Mouse (Mus musculus): ENCODE data around the gene Eif6. TPM values are rescaled to one million over a fixed set of nuclear protein-coding genes. Genes with fewer than 3 reads are reported as not detected.

Eif6 gene
- polyA plus RNA-seq, 1 experiment: 77.0 TPM

DNA sequence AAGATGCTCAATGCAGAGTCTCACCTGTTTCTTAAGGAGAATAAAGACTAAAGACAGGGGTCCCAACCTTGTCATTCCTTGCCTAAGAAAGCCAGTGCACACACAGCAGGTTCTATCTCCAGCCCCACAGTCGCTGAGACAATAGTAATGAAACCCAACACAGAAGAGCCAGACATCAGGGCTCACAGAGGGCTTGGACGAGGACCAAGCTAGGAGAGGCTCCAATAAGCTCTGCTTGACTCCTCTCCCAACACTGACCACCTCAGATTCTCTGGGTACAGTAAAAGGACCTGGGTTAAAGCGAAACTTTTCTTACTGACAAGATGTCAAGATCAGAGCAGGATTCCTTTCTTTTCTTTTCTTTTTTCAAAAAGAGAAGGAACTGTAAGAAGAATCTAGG lies 28.1 kb downstream of the Eif6 start:
- no peaks in the 10 kb centered on the region for H3K27me3 ChIP-seq (ENCODE audit: control insufficient read depth, insufficient read depth, low read length)
- DNase-seq (ENCODE audit: low read depth in 1 of 2, low spot score in 2 of 2): no peak
- TF ChIP-seq POLR2A (IDR thresholded peaks at IDR 0.05; ENCODE audit: low read depth, low read length) (no peak), CTCF (IDR thresholded peaks at IDR 0.05; ENCODE audit: extremely low read depth, insufficient read depth, insufficient read length, insufficient replicate concordance) (no peak)
- H3K4me1 ChIP-seq (ENCODE audit: control insufficient read depth, insufficient read depth, insufficient read length): no peaks in the 10 kb centered on the region
- no peak overlapping the region for H3K27ac ChIP-seq (ENCODE audit: insufficient read depth, low read length)
- H3K4me3 ChIP-seq (ENCODE audit: extremely low read depth, insufficient read depth, insufficient read length): no peak overlapping the region
- WGBS: 56% methylated on average over 3 of the region's 3 CpGs
- no peaks in the 10 kb centered on the region for H3K36me3 ChIP-seq (ENCODE audit: control insufficient read depth, insufficient read depth, low read length)

DNA sequence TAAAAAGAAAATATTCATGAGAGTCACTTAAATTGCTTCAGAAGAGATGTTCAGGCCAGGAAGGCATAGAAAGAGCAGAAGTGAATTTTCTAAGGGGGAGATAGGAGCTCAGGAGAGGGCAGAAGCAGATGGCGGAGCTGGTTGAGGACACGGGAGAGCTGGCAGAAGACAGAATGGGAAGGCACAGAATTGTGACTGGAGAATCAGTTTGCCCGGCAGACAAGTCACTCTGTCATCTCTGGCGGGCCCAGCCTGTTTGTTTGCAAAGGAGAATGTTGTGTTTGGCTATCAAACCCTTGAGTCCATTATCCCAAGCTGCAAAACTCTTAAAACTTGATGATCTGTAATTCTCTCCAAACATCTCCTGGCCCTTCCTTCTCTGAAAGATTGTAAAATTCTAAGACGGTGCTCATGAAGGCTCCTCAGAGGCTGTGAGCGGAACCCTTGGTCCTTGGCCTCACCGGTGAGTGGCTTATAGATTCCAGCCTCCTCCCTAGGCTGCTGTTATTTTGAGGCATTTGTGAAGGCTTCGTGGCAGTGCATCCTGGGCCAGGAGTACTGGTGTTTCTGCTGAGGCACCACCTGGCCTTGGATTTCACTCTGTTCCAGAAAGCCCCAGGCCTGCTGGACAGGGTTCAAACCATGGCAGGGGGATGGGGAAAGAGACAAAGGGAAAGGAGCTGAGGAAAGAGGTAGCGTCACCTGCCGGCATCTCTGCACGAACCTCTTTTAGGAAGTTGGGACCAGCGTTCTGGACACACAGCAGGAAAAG lies 31.9 kb downstream of the Eif6 start:
- H3K27ac ChIP-seq (ENCODE audit: insufficient read depth, low read length): no peak overlapping the region
- H3K36me3 ChIP-seq (ENCODE audit: control insufficient read depth, insufficient read depth, low read length): no peaks in the 10 kb centered on the region
- TF ChIP-seq CTCF (IDR thresholded peaks at IDR 0.05; ENCODE audit: extremely low read depth, insufficient read depth, insufficient read length, insufficient replicate concordance): no peak
- no peak for TF ChIP-seq POLR2A (IDR thresholded peaks at IDR 0.05; ENCODE audit: low read depth, low read length)
- no peaks in the 10 kb centered on the region for H3K4me1 ChIP-seq (ENCODE audit: control insufficient read depth, insufficient read depth, insufficient read length)
- no peaks in the 10 kb centered on the region for H3K27me3 ChIP-seq (ENCODE audit: control insufficient read depth, insufficient read depth, low read length)
- 90% methylated on average over 12 of the region's 12 CpGs for WGBS
- DNase-seq (ENCODE audit: low read depth in 1 of 2, low spot score in 2 of 2): no peak
- no peak overlapping the region for H3K4me3 ChIP-seq (ENCODE audit: extremely low read depth, insufficient read depth, insufficient read length)

- 21% methylated on average over 12 of the region's 12 CpGs for WGBS
- H3K27me3 ChIP-seq (ENCODE audit: control insufficient read depth, insufficient read depth, low read length): no peaks in the 10 kb centered on the region
These were observed 33.8 kb downstream of the Eif6 start for GRCm38 (mm10) chr2:155792899-155793298.

GRCm38 (mm10) chr2:155787949-155788931 lies 38.5 kb downstream of the Eif6 start:
- DNase-seq (ENCODE audit: low read depth in 1 of 2, low spot score in 2 of 2): no peak
- Histone ChIP-seq H3K4me3 (ENCODE audit: extremely low read depth, insufficient read depth, insufficient read length) (no peak overlapping the region), H3K36me3 (ENCODE audit: control insufficient read depth, insufficient read depth, low read length) (no peaks in the 10 kb centered on the region), H3K27me3 (ENCODE audit: control insufficient read depth, insufficient read depth, low read length) (no peaks in the 10 kb centered on the region), H3K27ac (ENCODE audit: insufficient read depth, low read length) (no peak overlapping the region), H3K4me1 (ENCODE audit: control insufficient read depth, insufficient read depth, insufficient read length) (no peaks in the 10 kb centered on the region)
- whole genome bisulfite sequencing: 66% methylated on average over 18 of the region's 18 CpGs
- TF ChIP-seq POLR2A (IDR thresholded peaks at IDR 0.05; ENCODE audit: low read depth, low read length) (no peak), CTCF (IDR thresholded peaks at IDR 0.05; ENCODE audit: extremely low read depth, insufficient read depth, insufficient read length, insufficient replicate concordance) (no peak)

More at GRCm38 (mm10) chr2:155792899-155793298, 33.8 kb downstream of the Eif6 start:
- TF ChIP-seq CTCF (IDR thresholded peaks at IDR 0.05; ENCODE audit: extremely low read depth, insufficient read depth, insufficient read length, insufficient replicate concordance) (no peak), POLR2A (IDR thresholded peaks at IDR 0.05; ENCODE audit: low read depth, low read length) (no peak)
- no peak for DNase-seq (ENCODE audit: low read depth in 1 of 2, low spot score in 2 of 2)
- Histone ChIP-seq H3K4me1 (ENCODE audit: control insufficient read depth, insufficient read depth, insufficient read length) (no peaks in the 10 kb centered on the region), H3K27ac (ENCODE audit: insufficient read depth, low read length) (no peak overlapping the region), H3K4me3 (ENCODE audit: extremely low read depth, insufficient read depth, insufficient read length) (no peak overlapping the region), H3K36me3 (ENCODE audit: control insufficient read depth, insufficient read depth, low read length) (no peaks in the 10 kb centered on the region)

- 24% methylated on average over 5 of the region's 5 CpGs for WGBS
These were observed 39.8 kb downstream of the Eif6 start for GRCm38 (mm10) chr2:155786905-155787304.

GRCm38 (mm10) chr2:155784534-155784933 lies 42.2 kb downstream of the Eif6 start:
- no peaks in the 10 kb centered on the region for H3K36me3 ChIP-seq (ENCODE audit: control insufficient read depth, insufficient read depth, low read length)
- H3K27me3 ChIP-seq (ENCODE audit: control insufficient read depth, insufficient read depth, low read length): no peaks in the 10 kb centered on the region
- no peak for TF ChIP-seq POLR2A (IDR thresholded peaks at IDR 0.05; ENCODE audit: low read depth, low read length)
- no peak overlapping the region for H3K27ac ChIP-seq (ENCODE audit: insufficient read depth, low read length)
- DNase-seq (ENCODE audit: low read depth in 1 of 2, low spot score in 2 of 2): no peak
- H3K4me1 ChIP-seq (ENCODE audit: control insufficient read depth, insufficient read depth, insufficient read length): no peaks in the 10 kb centered on the region
- H3K4me3 ChIP-seq (ENCODE audit: extremely low read depth, insufficient read depth, insufficient read length): no peak overlapping the region
- 79% methylated on average over 6 of the region's 6 CpGs for WGBS

More at GRCm38 (mm10) chr2:155786905-155787304, 39.8 kb downstream of the Eif6 start:
- no peaks in the 10 kb centered on the region for H3K4me1 ChIP-seq (ENCODE audit: control insufficient read depth, insufficient read depth, insufficient read length)
- H3K27ac ChIP-seq (ENCODE audit: insufficient read depth, low read length): no peak overlapping the region
- no peak for TF ChIP-seq CTCF (IDR thresholded peaks at IDR 0.05; ENCODE audit: extremely low read depth, insufficient read depth, insufficient read length, insufficient replicate concordance)
- TF ChIP-seq POLR2A (IDR thresholded peaks at IDR 0.05; ENCODE audit: low read depth, low read length): no peak
- H3K36me3 ChIP-seq (ENCODE audit: control insufficient read depth, insufficient read depth, low read length): no peaks in the 10 kb centered on the region
- H3K4me3 ChIP-seq (ENCODE audit: extremely low read depth, insufficient read depth, insufficient read length): no peak overlapping the region
- no peaks in the 10 kb centered on the region for H3K27me3 ChIP-seq (ENCODE audit: control insufficient read depth, insufficient read depth, low read length)
- no peak for DNase-seq (ENCODE audit: low read depth in 1 of 2, low spot score in 2 of 2)

All from spleen, adult 2 months (tissue).